Mouse (Mus musculus): ENCODE results near the gene Ddx19a. TPM values are rescaled to one million over a fixed set of nuclear protein-coding genes. Genes with fewer than 3 reads are reported as not detected.
"Not testable (repeated sequence)": the region's sequence is repeated elsewhere in the genome, so short reads cannot be mapped to it uniquely, and the experiment has no call there.

The Ddx19a gene
- polyA plus RNA-seq, 1 experiment, result 5.8 TPM

DNA sequence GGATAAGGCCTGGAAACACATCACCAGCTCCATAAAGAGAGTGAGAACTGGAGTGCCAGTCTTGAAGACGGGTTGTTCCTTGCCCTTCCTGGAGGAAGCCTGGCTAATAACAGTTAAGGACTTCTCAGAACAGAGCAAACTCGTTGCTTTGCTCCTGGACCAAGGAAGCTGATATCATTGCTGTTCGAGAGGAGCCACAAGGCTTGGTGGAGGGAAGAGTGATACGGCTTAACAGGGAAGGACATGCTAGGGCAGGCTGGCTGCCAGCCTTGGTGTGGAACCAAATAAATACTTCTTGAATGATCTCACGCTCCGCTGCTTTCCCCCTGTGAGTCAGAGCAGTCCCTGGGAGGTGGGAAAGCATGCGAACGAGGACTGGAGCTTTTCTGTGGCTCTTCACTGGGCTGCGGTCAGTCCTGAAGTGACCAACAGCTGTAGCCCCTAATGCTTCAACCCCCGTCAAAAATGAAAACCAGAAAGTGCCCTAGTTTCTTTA, 56.1 kb downstream of the Ddx19a start:
- Histone ChIP-seq H3K4me3 (ENCODE audit: control insufficient read depth, low read depth, low read length) (no peak overlapping the region), H3K36me3 (ENCODE audit: control insufficient read depth, insufficient read depth, low read length) (no peaks in the 10 kb centered on the region), H3K4me1 (ENCODE audit: control insufficient read depth, insufficient read depth, low read length) (peaks cover 2% of the 10 kb centered on the region), H3K27ac (ENCODE audit: control insufficient read depth, insufficient read depth, low read depth, low read length) (no peak overlapping the region; the same call in 1 of the 2 replicates), H3K27me3 (ENCODE audit: control insufficient read depth, insufficient read depth, low read length) (no peaks in the 10 kb centered on the region)
- no peak for TF ChIP-seq CTCF (IDR thresholded peaks at IDR 0.05; ENCODE audit: control insufficient read depth, insufficient read depth, insufficient replicate concordance, low read depth, low read length)
- TF ChIP-seq POLR2A (IDR thresholded peaks at IDR 0.05; ENCODE audit: control insufficient read depth, low read depth, low read length), result no peak

DNA sequence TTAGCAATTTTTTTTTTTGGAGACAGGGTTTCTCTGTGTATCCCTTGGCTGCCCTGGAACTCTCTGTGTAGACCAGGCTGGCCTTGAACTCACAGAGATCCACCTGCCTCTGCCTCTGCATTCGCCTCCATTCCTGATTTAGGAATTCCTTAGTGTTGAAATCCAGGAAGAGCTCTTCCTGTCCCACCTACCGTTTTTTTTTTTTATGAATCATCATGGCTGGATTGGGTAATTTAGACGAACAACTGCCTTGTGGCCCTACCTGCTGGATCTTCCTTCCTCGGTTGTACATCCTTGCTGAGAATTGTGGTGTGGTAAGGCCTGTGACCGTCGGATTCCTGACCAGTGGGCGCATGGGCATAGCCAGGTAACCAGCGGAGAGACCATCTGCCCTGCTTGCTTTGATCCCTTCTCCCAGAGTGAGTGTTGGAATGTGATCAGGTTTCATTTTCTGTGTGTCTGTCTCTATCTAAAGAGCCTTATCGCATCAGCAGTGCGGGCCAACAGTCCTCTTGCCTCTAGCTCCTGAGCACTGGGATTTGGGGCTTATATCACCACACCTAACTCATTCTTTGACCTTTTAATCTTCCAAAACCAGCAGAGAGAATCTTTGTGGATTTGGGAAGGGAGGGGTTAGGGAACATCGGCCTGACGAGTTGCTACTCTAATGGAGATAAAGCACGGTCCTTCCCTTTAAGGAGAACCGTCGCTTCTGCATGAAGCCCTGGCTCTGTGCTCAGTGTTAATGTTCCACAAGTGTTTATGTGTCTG, 56.7 kb downstream of the Ddx19a start:
- Histone ChIP-seq H3K4me1 (ENCODE audit: control insufficient read depth, insufficient read depth, low read length) (peaks cover 2% of the 10 kb centered on the region), H3K4me3 (ENCODE audit: control insufficient read depth, low read depth, low read length) (no peak overlapping the region), H3K27ac (ENCODE audit: control insufficient read depth, insufficient read depth, low read depth, low read length) (no peak overlapping the region), H3K36me3 (ENCODE audit: control insufficient read depth, insufficient read depth, low read length) (no peaks in the 10 kb centered on the region), H3K27me3 (ENCODE audit: control insufficient read depth, insufficient read depth, low read length) (no peaks in the 10 kb centered on the region)
- no peak for TF ChIP-seq POLR2A (IDR thresholded peaks at IDR 0.05; ENCODE audit: control insufficient read depth, low read depth, low read length)
- no peak for TF ChIP-seq CTCF (IDR thresholded peaks at IDR 0.05; ENCODE audit: control insufficient read depth, insufficient read depth, insufficient replicate concordance, low read depth, low read length)

- H3K36me3 ChIP-seq (ENCODE audit: control insufficient read depth, insufficient read depth, low read length), result no peaks in the 10 kb centered on the region
- no peak overlapping the region for H3K4me3 ChIP-seq (ENCODE audit: control insufficient read depth, low read depth, low read length)
- no peak overlapping the region for H3K27ac ChIP-seq (ENCODE audit: control insufficient read depth, insufficient read depth, low read depth, low read length)
- no peak for TF ChIP-seq CTCF (IDR thresholded peaks at IDR 0.05; ENCODE audit: control insufficient read depth, insufficient read depth, insufficient replicate concordance, low read depth, low read length)
- no peak for TF ChIP-seq POLR2A (IDR thresholded peaks at IDR 0.05; ENCODE audit: control insufficient read depth, low read depth, low read length)
- H3K4me1 ChIP-seq (ENCODE audit: control insufficient read depth, insufficient read depth, low read length), result no peaks in the 10 kb centered on the region; the same call in 1 of the 2 replicates
- no peaks in the 10 kb centered on the region for H3K27me3 ChIP-seq (ENCODE audit: control insufficient read depth, insufficient read depth, low read length)
These were observed 58.6 kb downstream of the Ddx19a start for GRCm38 (mm10) chr8:110938882-110939589.

DNA sequence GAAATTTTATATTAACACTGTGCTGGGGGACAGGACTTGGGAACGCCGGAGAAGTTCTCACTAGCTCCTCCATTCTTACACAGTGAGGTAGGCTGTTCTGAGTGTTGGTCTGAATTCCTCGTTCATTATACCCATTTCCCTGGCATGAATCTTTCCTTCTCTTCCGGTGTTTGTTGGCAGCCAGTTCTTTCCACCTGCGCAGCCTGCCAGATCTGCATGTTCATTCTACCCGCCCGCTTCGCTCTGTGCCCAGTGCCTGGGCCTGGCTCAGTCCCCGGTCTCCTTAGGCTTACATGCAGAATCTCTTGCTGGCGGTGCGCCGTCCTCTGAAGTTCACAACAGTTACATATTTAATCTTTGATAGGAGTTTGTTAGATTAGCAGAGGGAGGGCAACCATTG, 61.4 kb downstream of the Ddx19a start:
- H3K36me3 ChIP-seq (ENCODE audit: control insufficient read depth, insufficient read depth, low read length), result no peaks in the 10 kb centered on the region
- no peak for TF ChIP-seq CTCF (IDR thresholded peaks at IDR 0.05; ENCODE audit: control insufficient read depth, insufficient read depth, insufficient replicate concordance, low read depth, low read length)

DNA sequence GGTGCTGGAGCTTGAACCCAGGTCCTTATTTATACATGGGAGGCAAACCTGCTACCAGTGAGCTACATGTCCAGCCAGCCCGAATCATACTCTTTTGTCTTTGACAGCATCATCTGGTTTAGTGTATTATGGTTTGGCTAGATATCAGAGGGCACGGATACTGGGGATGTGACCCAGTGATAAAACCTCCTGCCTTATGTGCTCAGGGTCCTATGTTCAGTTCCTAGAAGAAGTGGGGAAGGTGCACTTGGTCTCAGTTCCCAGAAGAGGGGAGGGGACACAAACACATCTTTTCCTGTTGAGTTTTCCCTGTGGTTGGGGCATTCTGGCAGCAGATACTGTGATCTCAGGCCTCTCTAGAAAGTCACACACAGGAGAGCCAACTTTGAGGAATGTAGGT, 64.3 kb downstream of the Ddx19a start:
- no peak overlapping the region for H3K27ac ChIP-seq (ENCODE audit: control insufficient read depth, insufficient read depth, low read depth, low read length)
- H3K4me1 ChIP-seq (ENCODE audit: control insufficient read depth, insufficient read depth, low read length), result peaks cover 2% of the 10 kb centered on the region
- TF ChIP-seq CTCF (IDR thresholded peaks at IDR 0.05; ENCODE audit: control insufficient read depth, insufficient read depth, insufficient replicate concordance, low read depth, low read length) (no peak), POLR2A (IDR thresholded peaks at IDR 0.05; ENCODE audit: control insufficient read depth, low read depth, low read length) (no peak)
- H3K36me3 ChIP-seq (ENCODE audit: control insufficient read depth, insufficient read depth, low read length), result no peaks in the 10 kb centered on the region
- H3K4me3 ChIP-seq (ENCODE audit: control insufficient read depth, low read depth, low read length), result no peak overlapping the region
- no peaks in the 10 kb centered on the region for H3K27me3 ChIP-seq (ENCODE audit: control insufficient read depth, insufficient read depth, low read length)

More for the DNA sequence above, 61.4 kb downstream of the Ddx19a start:
- H3K4me1 ChIP-seq (ENCODE audit: control insufficient read depth, insufficient read depth, low read length), result no peaks in the 10 kb centered on the region; the same call in 1 of the 2 replicates
- H3K4me3 ChIP-seq (ENCODE audit: control insufficient read depth, low read depth, low read length), result no peak overlapping the region
- no peak overlapping the region for H3K27ac ChIP-seq (ENCODE audit: control insufficient read depth, insufficient read depth, low read depth, low read length)
- H3K27me3 ChIP-seq (ENCODE audit: control insufficient read depth, insufficient read depth, low read length), result no peaks in the 10 kb centered on the region

- H3K4me1 ChIP-seq (ENCODE audit: control insufficient read depth, insufficient read depth, low read length), result peaks cover 5% of the 10 kb centered on the region
- TF ChIP-seq POLR2A (IDR thresholded peaks at IDR 0.05; ENCODE audit: control insufficient read depth, low read depth, low read length) (no peak), CTCF (IDR thresholded peaks at IDR 0.05; ENCODE audit: control insufficient read depth, insufficient read depth, insufficient replicate concordance, low read depth, low read length) (no peak)
- no peaks in the 10 kb centered on the region for H3K27me3 ChIP-seq (ENCODE audit: control insufficient read depth, insufficient read depth, low read length)
- H3K36me3 ChIP-seq (ENCODE audit: control insufficient read depth, insufficient read depth, low read length), result no peaks in the 10 kb centered on the region
- H3K4me3 ChIP-seq (ENCODE audit: control insufficient read depth, low read depth, low read length), result no peak overlapping the region
- H3K27ac ChIP-seq (ENCODE audit: control insufficient read depth, insufficient read depth, low read depth, low read length), result no peak overlapping the region
These were observed 65.2 kb downstream of the Ddx19a start for GRCm38 (mm10) chr8:110932444-110932843.

DNA sequence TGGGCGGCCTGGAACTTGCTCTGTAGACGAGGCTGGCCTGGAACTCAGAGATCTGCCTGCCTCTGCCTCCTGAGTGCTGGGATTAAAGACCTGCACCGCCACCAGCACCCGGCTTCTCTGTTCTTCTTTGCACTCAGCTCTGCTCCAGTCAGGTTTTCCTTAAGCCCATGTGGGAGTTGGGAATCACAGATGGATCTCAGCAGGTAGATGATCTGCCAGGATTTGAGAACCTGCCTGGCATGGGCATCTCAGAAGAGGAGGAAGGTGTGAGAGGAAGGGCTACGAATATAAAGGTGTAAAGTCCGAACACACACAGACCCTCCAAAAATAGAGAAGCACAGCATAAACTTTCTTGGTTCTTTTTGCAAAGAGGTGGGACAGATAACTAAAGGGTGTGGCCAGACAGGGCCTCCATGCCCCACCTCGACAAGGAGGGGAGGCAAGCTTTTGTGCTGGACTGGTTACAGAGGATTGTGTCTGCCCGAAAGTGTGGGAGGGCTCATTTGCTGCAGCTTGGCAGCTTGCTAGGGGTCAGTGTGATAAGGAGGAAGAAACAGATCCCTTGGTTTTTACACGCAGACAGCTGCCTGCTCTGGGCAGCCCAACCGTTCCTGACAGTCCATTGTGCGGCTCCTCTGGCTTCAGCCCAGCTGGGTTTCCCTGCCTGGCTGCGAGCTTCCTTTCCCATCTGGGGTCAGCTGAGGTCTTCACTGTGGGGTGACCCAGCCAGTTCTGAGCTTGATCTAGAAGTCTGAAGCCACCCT, 66.2 kb downstream of the Ddx19a start:
- H3K27me3 ChIP-seq (ENCODE audit: control insufficient read depth, insufficient read depth, low read length), result no peaks in the 10 kb centered on the region
- TF ChIP-seq CTCF (IDR thresholded peaks at IDR 0.05; ENCODE audit: control insufficient read depth, insufficient read depth, insufficient replicate concordance, low read depth, low read length) (no peak), POLR2A (IDR thresholded peaks at IDR 0.05; ENCODE audit: control insufficient read depth, low read depth, low read length) (no peak)
- H3K4me1 ChIP-seq (ENCODE audit: control insufficient read depth, insufficient read depth, low read length), result peaks cover 5% of the 10 kb centered on the region; the same call in 1 of the 2 replicates
- no peak overlapping the region for H3K4me3 ChIP-seq (ENCODE audit: control insufficient read depth, low read depth, low read length)
- no peak overlapping the region for H3K27ac ChIP-seq (ENCODE audit: control insufficient read depth, insufficient read depth, low read depth, low read length)
- no peaks in the 10 kb centered on the region for H3K36me3 ChIP-seq (ENCODE audit: control insufficient read depth, insufficient read depth, low read length)

DNA sequence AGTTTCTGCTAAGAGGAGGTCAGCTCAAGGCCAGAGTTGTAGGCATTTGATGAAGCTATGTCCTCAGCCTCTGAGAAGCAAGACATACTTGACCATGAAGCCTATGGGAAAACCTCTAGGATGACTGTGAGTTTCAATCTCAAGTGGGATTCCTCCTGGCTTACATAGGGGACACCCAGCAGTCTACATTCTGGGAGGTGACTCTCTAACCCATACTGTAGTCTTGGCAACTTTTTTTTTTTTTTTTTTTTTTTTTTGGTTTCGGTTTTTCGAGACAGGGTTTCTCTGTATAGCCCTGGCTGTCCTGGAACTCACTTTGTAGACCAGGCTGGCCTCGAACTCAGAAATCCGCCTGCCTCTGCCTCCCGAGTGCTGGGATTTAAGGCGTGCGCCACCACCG, 67.9 kb downstream of the Ddx19a start:
- H3K27ac ChIP-seq (ENCODE audit: control insufficient read depth, insufficient read depth, low read depth, low read length); H3K4me1 ChIP-seq (ENCODE audit: control insufficient read depth, insufficient read depth, low read length); H3K4me3 ChIP-seq (ENCODE audit: control insufficient read depth, low read depth, low read length); H3K36me3 ChIP-seq (ENCODE audit: control insufficient read depth, insufficient read depth, low read length); H3K27me3 ChIP-seq (ENCODE audit: control insufficient read depth, insufficient read depth, low read length): not testable (repeated sequence)

Measured in testis, adult 2 months (tissue).